Mouse (Mus musculus) megakaryocyte, embryonic 14.5 days (primary cell): ENCODE data around the gene B4galt2.

ENCODE experiments used
- FLI1 ChIP-seq: IDR thresholded peaks from 2 replicates; pipeline ENCODE4 v1.6.1; 2012; ENCODE audit warnings: low read length, inconsistent platforms, mixed read lengths
- GATA1 ChIP-seq: IDR thresholded peaks from 3 replicates; pipeline ENCODE4 v1.6.1; 2012; ENCODE audit warnings: mixed read lengths, low read length, inconsistent platforms, borderline replicate concordance

GRCm38 (mm10) chr4:117850871-117851270, 32.4 kb downstream of the B4galt2 start:
- TF ChIP-seq GATA1 = no peak
- TF ChIP-seq FLI1 = no peak
